Mouse (Mus musculus): Measurements from ENCODE around the gene Lmod2.

Lmod2 gene

DNA sequence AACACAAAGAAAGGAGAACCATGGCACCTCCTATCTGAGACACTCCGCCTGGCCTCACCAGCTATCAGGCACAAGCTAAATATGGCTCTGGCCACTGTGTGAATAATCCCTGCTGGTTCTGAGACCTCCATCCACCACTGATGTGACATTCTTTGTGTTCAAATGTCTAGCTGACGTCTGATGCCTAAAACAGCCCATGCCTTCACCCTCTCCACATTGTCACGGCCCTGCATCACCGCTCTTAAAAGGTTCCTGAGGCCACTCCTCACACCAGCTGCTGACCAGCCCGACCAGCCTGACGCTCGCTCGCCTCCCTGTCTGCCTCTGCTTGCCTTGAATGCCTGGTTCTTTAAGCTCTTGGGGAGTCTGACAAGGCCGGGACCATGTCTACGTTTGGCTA is at the start of gene Lmod2:
Gene Lmod2 (plus strand): TSS at position 263 of the 400 bp plus-strand sequence.
- in situ Hi-C loops (cut with MboI; ENCODE audit: low sequenced_read_pairs) = no loop called here

DNA sequence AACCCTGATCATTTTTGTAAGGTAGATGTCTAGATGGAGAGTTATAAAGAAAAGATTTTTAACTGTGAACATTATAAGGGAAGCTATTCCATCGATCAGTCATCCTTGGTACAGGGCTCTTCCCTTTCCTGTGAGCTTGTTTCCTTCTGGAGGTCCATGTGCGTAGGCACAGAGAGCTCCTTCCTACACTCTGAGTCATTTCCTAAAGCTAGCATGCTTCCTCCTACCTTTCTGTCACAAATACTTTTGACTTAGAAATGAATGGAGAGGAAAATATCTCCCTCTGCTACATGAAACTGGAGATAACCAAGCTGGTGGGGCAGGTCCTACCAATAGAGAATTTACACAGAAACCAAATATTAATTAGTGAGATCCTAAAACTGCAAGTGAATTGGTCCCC is 47.8 kb upstream of the Lmod2 start:
- in situ Hi-C loops (cut with MboI; ENCODE audit: low sequenced_read_pairs) = loop anchor here (10.0 kb wide), 1 partner anchor 55 kb away; no protein-coding TSS in a partner anchor

DNA sequence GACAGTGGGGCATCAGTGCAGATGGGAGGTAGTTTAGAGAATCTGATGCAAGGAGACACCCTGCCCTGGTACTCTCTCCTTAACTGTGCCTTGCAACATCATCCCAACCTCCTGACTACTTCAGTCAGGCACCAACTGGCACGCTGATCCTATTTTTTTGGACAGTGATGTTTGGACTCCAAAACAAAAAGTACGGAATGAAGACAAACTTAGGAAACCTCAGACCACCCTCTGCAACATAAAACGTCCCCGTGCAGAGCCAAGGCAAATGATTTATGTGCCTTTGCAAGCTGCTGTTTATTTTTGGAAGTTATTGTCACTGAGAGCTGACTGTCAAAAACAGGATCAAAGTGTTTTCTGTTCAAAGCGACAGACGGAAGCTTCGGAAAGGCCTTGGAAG is 45.5 kb upstream of the Lmod2 start:
- in situ Hi-C loops (cut with MboI; ENCODE audit: low sequenced_read_pairs) = no loop called here

DNA sequence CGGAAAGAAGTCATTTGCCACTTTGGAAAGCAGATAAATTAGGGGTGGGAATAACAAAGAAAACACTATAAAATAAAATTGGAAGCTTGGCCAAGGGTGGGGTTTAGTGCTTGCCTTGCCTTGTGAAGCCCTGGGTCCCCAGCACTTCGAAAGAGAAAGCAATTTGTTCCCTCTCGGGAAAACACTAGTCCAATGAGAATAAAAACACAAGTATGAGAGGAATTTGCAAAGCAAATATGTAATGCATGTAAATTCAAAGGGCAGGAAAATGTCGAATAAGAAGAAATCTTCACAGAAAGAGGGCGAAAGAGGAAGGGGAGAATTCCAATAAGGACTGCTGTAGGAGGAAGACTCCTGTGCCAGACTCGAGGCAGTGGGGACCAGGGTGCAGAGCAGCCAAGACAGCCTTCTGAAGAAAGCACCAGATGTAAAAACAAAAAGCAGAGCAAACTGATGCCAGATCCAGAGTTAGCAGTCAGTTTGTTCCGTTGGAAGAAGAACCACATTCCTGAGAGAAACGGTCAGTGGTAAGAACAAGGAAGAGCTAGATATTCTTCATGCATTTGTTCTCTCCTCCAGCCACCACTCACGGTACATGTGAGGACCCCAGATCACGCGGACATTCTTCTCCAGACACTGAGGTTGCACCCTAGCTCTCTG is 43.0 kb upstream of the Lmod2 start:
- in situ Hi-C loops (cut with MboI; ENCODE audit: low sequenced_read_pairs) = no loop called here

DNA sequence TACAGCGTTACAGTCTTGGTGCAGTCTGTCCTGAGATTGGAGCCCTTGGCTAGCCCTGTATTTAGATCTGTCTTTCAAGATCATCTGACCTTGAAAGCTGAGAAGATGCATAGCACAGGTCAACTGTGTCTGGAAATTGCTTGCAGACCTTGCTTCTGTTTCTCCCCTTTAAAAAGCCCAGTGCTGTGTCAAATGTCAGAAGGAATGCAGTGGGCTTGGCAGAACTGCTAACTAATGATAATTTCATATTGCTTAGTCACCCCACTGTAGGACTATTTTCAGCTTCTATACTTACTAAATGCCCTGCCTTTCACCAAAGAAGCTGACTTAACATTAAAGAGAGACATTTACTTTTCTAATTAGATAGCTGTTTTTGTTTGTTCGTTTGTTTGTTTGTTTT is 42.1 kb upstream of the Lmod2 start:
- in situ Hi-C loops (cut with MboI; ENCODE audit: low sequenced_read_pairs) = no loop called here

DNA sequence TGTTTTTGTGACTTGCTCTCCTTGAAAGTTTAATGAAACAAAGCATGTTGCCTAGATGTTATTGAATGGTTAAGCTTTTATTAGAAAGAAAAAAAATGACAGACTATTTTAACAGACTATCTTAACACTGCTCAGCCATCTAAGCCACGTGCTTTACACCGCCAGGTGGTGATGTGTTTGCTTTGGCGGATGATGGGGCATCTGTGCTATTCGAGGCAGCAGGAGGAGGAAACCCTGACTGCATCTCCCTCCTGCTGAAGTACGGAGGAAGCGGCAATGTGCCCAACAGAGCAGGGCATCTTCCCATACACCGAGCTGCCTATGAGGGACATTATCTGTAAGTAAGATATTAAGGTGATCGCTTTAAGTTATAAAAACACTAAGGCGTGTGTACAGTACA is 33.5 kb upstream of the Lmod2 start:
- in situ Hi-C loops (cut with MboI; ENCODE audit: low sequenced_read_pairs) = no loop called here

DNA sequence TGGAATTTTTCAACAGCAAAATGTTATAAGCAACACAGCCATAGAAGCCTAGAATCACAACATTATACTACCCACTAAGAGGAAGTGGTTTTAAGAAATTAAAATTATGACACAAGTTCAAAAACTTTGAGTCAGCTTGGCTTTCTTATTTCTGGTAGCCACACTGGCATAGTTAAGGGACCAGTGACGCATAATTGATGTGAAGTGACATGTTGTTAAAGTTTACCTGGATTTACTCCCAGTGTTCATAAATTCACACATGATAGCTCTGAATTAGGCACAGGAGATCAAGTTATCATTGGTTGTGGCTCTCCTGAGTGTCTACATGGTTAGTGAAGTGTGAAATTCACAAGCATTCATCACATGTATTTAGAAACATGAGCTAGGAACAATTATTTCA is 32.7 kb upstream of the Lmod2 start:
- in situ Hi-C loops (cut with MboI; ENCODE audit: low sequenced_read_pairs) = no loop called here

DNA sequence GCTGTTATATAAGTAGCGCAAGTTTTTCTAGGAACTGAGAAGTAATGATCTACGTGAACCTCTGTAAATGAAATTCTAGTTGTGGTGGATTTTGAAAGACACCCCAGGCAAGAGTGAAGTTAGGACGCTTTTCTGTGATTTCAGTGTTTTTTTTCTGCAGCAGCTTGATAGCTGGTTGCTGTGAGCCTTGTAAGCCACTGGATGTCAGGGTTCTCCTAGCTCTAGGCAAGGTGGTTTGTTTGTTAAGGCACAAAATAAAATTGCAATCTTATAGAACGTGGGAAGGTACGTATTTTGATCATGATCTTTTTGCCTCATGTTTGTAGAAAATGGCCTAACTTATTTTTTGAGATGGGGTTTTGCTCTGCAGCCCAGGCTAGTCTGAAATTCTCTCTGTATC is 28.6 kb upstream of the Lmod2 start:
- in situ Hi-C loops (cut with MboI; ENCODE audit: low sequenced_read_pairs) = no loop called here

DNA sequence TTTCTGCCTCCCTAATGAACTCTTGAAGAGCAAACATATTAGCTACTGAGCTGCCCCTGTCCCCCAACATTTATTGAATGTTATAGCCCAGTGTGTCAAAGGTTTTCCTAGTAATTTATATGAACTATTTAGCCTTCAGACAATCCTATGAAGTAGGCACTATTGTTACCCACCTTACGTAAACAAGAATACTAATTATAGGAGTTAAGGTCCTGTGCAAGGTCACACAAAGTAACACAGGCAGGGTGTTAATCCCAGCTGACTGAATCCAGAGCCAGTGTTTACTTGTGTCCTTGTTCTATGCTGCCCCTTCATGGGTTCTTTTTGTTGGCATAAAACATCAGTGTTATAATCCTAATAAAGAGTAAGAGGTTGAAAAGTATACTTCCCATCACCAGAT is 27.9 kb upstream of the Lmod2 start:
- in situ Hi-C loops (cut with MboI; ENCODE audit: low sequenced_read_pairs) = no loop called here

DNA sequence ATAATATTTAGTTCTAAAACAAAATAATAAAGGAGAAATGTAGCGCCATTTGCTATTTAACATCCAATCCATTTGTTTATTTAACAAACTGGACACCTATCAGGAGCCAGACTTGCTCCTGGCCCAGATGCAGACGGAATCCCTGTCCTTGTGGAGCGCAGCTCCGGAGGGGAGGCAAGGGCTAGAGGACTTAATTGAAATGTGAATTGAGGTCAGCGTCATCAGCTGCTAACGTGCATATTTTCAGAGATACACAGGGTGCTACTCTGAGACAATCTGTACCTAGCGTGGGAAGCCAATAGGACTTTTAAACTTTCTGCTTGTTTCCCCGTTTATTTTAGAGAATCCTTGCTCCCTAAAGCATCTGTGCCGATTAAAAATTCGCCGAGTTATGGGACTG is 27.3 kb upstream of the Lmod2 start:
- in situ Hi-C loops (cut with MboI; ENCODE audit: low sequenced_read_pairs) = no loop called here

DNA sequence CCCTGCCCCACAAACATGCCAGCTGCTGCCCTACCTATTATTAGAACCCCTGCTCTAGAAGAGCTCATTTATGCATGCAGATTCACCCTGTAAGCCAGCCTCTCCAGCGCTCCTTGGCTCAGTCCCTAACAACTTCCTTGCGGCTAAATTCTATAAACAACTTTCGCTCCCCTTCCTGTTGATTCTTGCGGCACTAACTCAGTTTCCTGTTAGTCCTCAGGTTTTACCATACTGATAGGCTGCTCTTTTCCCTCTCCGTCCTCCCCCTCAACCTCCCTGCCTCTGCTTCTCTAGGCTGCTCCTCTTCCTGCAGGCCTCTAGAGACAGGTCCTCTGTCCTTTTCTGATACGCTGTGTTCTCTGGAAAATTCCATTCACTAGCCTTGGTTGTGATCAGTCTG is 26.4 kb upstream of the Lmod2 start:
- in situ Hi-C loops (cut with MboI; ENCODE audit: low sequenced_read_pairs) = no loop called here

DNA sequence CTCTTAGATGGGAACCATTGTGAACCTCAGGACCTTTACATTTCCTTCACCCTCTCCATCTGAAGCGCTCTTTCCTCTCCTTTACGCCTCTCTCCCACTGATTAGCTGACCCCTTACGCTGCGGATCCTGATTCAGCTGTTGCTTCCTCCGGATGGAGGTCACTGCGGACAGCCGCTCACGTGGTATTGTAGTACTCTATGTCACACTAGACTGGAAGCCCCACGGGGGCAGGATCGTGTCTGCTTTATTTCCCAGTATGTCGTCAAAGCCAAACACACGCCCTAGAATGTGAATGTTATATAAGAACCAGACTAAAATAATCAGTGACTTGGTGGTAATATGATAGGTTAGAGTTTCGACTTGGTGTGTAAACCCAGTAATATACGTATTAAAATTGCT is 25.1 kb upstream of the Lmod2 start:
- in situ Hi-C loops (cut with MboI; ENCODE audit: low sequenced_read_pairs) = no loop called here

DNA sequence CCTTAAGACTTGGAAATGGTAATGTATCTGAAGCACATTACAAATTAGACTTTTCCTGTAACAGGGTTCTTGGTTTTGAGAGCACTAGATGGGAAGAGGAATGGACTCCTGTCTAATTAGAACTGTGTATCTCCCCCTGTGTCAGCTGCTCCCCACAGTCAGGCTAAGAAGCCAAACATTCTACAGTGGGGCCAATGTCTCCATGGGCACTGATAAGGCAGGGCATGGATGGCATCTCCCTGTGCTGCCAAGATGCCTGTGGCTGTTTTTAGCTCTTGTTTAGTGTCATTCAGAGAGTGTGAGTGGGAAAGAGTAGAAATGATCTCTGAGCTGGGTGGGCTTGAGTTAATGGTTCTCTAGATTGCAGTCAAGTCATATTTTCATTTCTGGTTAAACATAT is 24.2 kb upstream of the Lmod2 start:
- in situ Hi-C loops (cut with MboI; ENCODE audit: low sequenced_read_pairs) = no loop called here

DNA sequence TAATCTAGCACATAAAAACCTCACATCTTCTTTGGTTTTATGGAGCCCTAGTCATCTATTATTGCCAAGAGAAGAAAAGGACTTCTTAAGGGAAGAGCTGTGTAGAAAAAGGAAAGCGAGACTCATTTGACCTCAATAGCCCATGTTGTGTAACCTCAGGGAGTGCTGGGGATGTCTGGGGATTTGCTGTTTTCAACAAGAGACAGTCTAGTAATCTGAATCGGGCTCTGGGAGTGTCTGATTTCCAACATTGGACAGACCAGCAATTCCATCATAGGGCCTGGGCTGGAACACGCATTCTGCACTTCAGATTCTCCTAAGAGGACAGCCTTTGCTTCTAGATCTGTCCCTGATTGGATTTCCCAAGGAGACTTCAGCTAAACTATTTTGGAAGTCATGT is 14.1 kb upstream of the Lmod2 start:
- in situ Hi-C loops (cut with MboI; ENCODE audit: low sequenced_read_pairs) = no loop called here

DNA sequence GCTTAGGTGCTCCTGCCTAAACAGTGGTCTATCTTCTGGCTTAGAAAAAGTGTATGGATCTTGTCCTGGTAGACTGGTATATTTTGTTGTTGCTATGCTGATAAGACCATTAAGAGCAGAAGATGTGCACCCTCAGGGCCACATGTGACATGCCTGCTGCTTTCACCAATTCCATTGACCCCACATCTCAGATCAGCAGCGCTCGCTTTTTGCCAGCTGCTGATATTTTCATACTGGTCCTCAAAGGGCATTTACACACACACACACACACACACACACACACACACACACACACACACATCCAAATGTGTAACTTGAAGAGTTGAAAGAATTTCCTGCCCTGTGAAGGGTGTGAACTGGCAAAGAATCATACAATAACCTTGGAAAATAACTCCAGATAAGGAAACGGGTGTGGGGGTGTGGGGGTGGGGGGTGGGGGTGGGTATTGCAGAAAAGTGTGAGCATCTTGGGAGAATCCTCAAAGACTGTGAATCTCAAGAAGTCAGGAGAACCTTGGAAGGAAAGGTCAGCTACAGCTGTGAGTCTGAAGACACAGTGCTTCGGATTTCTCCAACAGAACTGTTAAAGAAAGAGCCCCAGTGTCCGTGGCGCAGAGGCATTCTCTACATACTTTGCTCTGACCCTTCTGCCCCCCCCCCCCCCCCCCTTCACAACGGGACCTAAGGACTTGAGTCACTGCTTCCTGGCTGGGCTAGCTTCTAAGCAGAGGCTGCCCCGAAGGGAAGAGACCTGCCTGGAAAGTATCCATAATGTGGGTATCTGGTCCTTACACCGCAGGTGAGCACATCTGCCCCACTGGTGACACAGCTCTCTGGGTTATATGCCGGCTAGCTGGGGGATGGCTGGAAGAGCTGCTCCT is 11.9 kb upstream of the Lmod2 start:
- in situ Hi-C loops (cut with MboI; ENCODE audit: low sequenced_read_pairs) = no loop called here

DNA sequence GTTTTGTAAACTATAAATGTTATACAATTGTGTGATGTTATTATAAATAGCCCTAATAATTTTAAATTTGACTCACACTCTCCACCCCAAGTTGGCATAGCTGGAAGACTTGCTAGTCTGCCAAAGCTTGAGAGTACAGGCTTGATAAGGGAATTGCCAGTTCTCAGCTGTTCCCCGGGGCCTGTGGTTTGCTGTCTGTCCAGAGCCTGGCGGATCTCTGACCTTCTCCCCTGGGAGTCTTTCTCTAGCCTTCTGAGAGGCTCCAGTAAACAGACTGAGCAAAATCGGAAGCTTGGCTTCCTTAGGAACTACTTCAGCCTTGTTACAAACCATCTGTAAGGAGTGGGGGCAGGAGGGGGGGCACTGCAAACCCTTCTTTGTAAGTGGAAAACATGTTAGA is 10.7 kb upstream of the Lmod2 start:
- in situ Hi-C loops (cut with MboI; ENCODE audit: low sequenced_read_pairs) = no loop called here

DNA sequence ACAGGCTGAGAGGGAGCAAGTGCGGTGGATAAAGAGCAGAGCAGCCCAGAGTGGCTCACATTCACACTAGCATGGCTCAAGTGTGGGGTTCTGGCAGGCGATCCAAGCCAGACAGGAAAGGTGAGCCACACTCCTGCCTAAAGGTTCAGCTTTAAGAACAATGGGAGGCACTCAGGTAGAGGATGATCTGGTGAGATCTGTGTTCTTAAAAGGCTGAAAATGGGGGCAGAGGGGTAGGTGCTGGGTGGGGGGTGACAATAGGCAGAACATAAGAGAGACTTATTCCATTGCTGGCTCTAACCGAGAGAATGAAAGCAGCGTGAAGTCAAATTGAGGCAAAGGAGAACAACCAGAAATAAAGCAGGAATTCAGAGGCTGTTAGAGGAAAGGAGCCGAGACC is 7.3 kb upstream of the Lmod2 start:
- in situ Hi-C loops (cut with MboI; ENCODE audit: low sequenced_read_pairs) = no loop called here

DNA sequence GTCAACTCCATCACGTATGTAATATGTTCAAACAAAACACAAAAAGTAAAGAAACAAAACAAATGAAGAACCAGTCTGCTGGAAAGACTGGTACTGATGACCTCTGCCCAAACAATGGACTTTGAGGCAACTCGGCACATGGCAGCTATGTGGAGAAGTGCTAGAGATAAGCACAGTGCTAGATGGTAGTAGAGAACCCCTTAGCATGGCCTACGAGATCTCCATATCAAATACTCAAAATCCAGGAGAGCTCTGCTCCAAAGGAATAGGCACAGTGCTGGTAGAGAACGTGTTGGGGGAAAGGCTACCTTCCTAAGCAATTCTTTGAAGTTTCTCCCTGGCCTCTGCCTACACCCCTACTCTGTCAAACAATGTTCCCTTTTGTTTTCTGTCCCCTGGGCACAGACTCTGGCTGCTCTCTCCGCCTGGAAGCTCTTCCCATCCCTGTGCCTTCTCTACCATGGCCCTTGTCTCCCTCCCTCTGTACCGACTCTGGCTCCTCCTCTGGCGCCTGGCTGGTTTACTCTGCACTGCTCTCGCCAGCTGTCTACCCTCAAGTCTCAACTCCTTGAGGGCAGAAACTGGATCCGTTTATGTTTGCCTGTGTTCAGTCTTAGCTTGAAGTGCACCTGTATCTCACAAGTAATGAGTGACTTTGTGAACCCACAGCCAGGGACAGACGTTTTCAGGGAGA is 5.9 kb upstream of the Lmod2 start:
- in situ Hi-C loops (cut with MboI; ENCODE audit: low sequenced_read_pairs) = no loop called here

DNA sequence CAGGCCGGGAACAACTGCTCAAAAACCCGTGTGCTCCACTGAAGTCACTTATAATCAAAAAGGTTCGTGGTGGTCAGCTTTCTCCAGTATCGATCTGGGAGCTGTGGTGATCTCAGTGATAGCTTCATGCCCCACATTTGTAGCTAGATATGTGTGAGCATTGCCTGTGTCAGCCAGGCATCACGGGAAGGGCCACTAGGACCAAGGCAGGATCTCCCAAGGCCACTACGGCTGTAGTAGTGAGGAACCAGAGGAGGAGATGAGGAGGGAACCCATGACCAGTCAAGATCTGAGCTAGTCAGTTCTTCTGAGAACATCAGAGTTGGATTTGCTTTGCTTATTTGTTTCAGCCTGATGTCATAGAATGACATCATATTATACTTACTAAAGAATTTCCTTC is 1.6 kb downstream of the Lmod2 start:
- in situ Hi-C loops (cut with MboI; ENCODE audit: low sequenced_read_pairs) = no loop called here

DNA sequence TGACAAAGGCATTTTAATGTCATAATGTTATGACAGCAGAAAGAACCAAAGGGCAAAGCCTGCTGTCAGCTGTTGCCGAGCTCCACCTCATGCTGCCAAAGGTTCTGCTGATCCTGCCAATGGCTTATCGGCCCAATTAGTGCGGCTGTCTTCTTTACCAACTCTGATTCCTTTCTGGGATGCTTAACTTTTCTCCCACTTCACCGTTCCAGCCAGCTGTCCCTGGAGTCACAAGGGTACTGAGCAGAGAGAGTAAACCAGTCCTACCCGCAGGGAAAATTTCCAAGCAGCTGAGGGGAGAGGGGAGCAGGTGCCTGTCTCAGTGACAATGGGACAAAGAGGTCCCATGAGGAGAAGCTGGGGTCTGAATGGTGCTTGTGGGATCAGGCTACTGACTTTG is 2.1 kb downstream of the Lmod2 start:
- in situ Hi-C loops (cut with MboI; ENCODE audit: low sequenced_read_pairs) = loop anchor here (10.0 kb wide), 1 partner anchor 55 kb away; no protein-coding TSS in a partner anchor

DNA sequence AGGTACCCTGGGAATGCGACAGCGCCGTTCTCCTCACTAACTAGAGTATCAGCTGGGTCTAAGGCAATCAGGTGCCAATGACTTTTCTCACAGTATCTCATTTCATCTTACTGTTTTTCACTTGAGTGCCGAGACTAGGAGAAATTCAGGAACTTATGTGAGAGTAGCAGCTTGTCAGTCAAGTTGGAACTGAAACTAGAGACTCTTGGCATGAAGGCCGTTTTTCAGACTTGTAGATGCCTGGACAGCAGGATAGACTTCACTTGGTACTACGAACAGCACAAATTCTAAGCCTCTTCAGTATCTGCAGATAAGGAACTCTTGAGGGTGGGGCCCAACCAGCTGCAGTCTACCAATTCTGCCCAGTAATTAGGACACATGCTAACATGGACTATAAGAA is 2.6 kb downstream of the Lmod2 start:
- in situ Hi-C loops (cut with MboI; ENCODE audit: low sequenced_read_pairs) = loop anchor here (10.0 kb wide), 1 partner anchor 55 kb away; no protein-coding TSS in a partner anchor

DNA sequence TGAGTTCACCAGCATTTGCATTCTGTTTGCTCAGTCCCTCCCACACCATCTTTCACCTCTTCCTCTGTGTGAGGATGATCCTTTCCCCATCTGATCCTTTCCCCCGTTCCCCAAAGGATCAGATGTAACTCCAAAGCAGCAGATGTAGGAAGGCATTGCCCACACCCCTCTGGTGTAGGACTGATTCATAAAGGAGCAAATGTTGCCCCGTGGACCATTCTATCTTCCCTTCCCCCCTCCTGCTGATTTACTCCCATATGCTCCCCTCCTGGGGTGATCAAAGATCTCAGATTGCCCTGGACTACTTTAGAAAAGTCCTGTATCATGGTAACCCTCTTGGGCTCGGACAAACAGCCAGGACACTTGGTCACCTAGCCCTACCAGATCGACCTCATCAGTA is 3.2 kb downstream of the Lmod2 start:
- in situ Hi-C loops (cut with MboI; ENCODE audit: low sequenced_read_pairs) = loop anchor here (10.0 kb wide), 1 partner anchor 56 kb away; no protein-coding TSS in a partner anchor

Data from CH12F3 (cell line).